Mouse (Mus musculus) retina, postnatal 7 days (tissue): ENCODE data around the gene Pth1r.

ENCODE experiments used
- DNase-seq: peaks from one replicate; pipeline ENCODE4 v3.0.0-alpha.2; 2012; ENCODE audit warnings: low read depth, low spot score

Gene Pth1r

GRCm38 (mm10) chr9:110750404-110751187, 3.7 kb upstream of the Pth1r start:
- no peak for DNase-seq

GRCm38 (mm10) chr9:110748451-110748850, 1.5 kb upstream of the Pth1r start:
- no peak for DNase-seq

GRCm38 (mm10) chr9:110746238-110746637, 707 bp downstream of the Pth1r start:
- DNase-seq = no peak

DNA sequence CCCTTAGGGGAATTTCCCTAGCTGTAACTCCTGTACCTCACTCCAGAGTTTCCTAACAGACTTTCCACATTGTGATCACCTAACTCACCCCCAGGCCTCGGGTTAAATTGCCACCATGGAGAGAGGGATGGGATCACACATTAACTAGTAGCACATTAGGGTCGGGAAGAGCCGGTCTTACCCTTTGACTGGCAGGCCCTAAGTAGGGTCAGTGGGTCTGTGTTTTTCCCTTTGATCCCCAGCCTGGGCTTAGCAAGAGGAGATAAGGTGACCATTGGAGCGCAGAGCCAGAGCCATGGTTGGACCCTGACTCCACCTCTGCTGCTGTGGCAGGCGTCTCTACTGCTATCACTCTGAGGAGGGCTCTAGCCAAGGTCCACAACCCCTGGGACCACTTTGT, 1.2 kb downstream of the Pth1r start:
- no peak for DNase-seq

- no peak for DNase-seq
These were observed 3.3 kb downstream of the Pth1r start for GRCm38 (mm10) chr9:110743456-110744323.

DNA sequence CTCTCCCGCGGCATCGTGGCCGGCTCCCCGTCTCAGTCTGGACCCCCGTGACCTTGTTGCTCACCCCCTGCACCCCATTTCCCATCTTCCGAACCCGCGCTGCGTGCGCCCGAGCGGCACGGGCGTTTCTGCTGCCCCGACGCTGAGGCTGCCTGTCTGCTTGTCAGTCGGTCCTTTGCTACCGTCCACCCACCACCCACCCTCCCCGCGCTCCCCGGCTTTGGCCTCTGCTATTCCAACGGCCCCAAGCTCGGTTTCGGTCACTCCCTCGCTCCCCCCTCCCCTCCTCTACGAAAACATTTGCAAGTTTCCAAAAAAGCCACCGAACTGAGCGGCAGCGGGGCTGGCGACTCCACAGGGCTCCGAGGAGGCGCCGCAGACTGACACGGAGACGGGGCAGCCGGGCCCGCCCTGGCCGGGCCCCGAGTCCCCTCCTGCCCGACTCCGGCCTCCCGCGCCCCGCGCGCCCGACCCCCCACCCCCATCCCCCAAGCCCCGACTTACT, 3.9 kb downstream of the Pth1r start:
- no peak for DNase-seq

- DNase-seq = no peak
These were observed 4.5 kb downstream of the Pth1r start for GRCm38 (mm10) chr9:110742295-110742950.

- no peak for DNase-seq
These were observed 5.1 kb downstream of the Pth1r start, which contains the start of gene Myl3 for GRCm38 (mm10) chr9:110741711-110742294. Myl3 (plus strand) TSS chr9:110741861.

DNA sequence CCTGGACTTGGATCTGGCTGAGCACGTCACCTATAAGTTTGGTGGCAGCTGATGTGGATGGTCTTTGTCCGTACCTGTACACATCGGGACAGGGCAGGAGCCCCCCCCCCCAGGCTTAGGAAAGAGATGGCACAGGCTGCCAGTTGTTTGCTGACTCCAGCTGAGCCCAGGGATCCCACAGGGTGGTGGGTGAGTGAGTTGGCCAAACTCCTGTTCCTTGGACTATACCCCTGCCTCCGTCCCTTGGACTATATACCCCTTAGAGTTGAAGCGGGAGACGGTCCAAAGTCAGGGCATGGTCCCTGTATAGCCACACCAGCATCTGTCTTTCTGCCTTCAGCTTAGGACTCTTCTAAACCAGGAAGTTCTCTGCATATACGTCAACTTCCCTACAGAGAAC, 7.0 kb downstream of the Pth1r start:
- DNase-seq = no peak

- no peak for DNase-seq
These were observed 8.9 kb downstream of the Pth1r start for GRCm38 (mm10) chr9:110738054-110738453.

DNA sequence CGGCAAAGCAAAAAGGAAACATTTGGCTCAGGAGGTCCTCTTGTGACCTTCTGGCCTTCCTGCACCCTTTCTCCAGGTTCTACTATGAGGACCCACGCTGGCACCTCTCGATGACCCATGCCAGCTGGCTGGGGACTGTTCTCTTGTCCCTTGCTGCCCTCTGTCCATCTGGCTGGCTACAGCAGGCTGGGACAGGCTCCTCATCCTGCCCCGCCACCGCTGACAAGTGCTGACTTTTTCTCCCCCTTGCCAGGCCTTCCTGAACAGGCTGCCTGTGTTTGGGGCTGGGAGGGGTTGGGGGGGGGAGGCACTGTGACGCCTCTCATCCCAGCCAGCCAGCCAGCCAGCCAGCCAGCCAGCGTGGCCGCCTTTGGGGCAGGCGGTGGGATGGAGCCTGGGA, 10.6 kb downstream of the Pth1r start:
- no peak for DNase-seq

GRCm38 (mm10) chr9:110734154-110734553, 12.8 kb downstream of the Pth1r start:
- no peak for DNase-seq

GRCm38 (mm10) chr9:110733102-110733501, 13.8 kb downstream of the Pth1r start:
- no peak for DNase-seq

- DNase-seq = peak; percentile 47
These were observed 14.3 kb downstream of the Pth1r start for GRCm38 (mm10) chr9:110732623-110733022.

DNA sequence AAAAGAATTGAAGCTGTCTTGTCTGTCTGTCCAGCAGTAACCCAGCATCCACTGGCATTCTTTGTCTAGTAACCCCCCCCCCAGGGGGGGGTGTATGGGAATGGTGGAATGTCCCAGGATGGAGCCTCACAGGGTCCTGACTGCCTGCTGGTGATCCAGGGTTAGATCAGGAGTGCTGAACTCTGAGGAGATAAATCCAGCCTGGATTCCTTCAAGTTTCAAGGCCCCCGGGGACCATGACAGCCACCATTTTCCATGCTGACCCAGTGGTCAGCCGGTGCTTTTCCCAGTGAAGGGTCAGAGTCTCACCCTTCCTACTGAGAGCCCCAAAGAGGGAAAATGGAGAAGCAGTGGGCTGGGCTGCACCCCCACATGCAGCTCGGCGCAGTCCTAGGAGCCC, 15.1 kb downstream of the Pth1r start:
- DNase-seq = no peak

- no peak for DNase-seq
These were observed 17.1 kb downstream of the Pth1r start for GRCm38 (mm10) chr9:110729841-110730240.

DNA sequence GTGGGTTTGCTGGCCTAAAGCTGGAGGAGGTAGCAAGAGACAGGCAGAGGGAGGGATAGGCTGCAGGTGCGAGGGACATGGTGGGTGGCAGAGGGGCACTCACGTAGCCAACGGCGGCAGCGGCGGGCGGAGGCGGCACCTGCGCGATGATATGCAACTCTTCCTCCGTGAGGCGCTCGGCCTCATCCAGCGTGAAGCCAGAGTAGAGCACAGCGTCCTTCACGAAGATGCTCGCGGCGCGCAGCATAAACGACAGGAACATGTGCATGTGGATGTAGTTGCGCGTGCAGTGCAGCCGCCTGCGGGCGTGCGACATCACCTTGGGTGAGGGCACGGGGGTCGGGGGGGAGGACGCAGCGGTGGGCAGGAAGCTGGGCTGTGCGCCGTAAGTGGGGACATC, 20.1 kb downstream of the Pth1r start:
- DNase-seq = no peak

GRCm38 (mm10) chr9:110725721-110726135, 21.2 kb downstream of the Pth1r start:
- no peak for DNase-seq

- DNase-seq = no peak
These were observed 24.9 kb downstream of the Pth1r start for GRCm38 (mm10) chr9:110722060-110722459.

GRCm38 (mm10) chr9:110719977-110720376, 27.0 kb downstream of the Pth1r start:
- no peak for DNase-seq

GRCm38 (mm10) chr9:110718810-110719209, 28.1 kb downstream of the Pth1r start:
- no peak for DNase-seq

- no peak for DNase-seq
These were observed 28.9 kb downstream of the Pth1r start for GRCm38 (mm10) chr9:110718071-110718470.
